Mouse (Mus musculus) neural tube, embryonic 11.5 days (tissue): ENCODE measurements at regions not wholly inside any gene's neighbourhood (a gene's known extent, or its start where the extent isn't known, plus 50 kb on each side); places are given as distances from the start of the nearest gene placed in this dataset.

ENCODE experiments used
- ATAC-seq: fragments of 200-750 bp; cut with Nextera tagmentation; 2 replicates; pipeline ENCODE4 v1.8.0; 2017; ENCODE audit warnings: moderate number of reproducible peaks, mild to moderate bottlenecking, moderate TSS enrichment, moderate library complexity; ENCODE audit not compliant: insufficient read depth, low FRiP score, low TSS enrichment
- DNase-seq: peaks from one replicate; pipeline ENCODE4 v3.0.0-alpha.2; 2015; ENCODE audit warnings: low spot score
- H3K27ac ChIP-seq: fragments of 300-500 bp; sonication (generic); 2 replicates; pipeline ENCODE4 v1.5.1; 2014; ENCODE audit warnings: low read depth, mild to moderate bottlenecking, low read length
- H3K27me3 ChIP-seq: fragments of 300-500 bp; sonication (generic); 2 replicates; pipeline ENCODE4 v1.6.1; 2014; ENCODE audit warnings: mild to moderate bottlenecking, low read length, mixed read lengths; ENCODE audit not compliant: control insufficient read depth, insufficient read depth
- H3K36me3 ChIP-seq: fragments of 300-500 bp; sonication (generic); 2 replicates; pipeline ENCODE4 v1.6.1; 2014; ENCODE audit warnings: mild to moderate bottlenecking, low read length, moderate library complexity, mixed read lengths; ENCODE audit not compliant: control insufficient read depth, insufficient read depth
- H3K4me1 ChIP-seq: fragments of 300-500 bp; sonication (generic); 2 replicates; pipeline ENCODE4 v1.6.1; 2014; ENCODE audit warnings: low read length, mixed read lengths; ENCODE audit not compliant: control insufficient read depth, insufficient read depth
- H3K4me2 ChIP-seq: fragments of 300-500 bp; sonication (generic); 2 replicates; pipeline ENCODE4 v1.6.1; 2014; ENCODE audit warnings: low read depth, mild to moderate bottlenecking, moderate library complexity
- H3K4me3 ChIP-seq: fragments of 300-500 bp; sonication (generic); 2 replicates; pipeline ENCODE4 v1.5.1; 2014; ENCODE audit warnings: low read depth, low read length
- H3K9ac ChIP-seq: fragments of 300-500 bp; sonication (generic); 2 replicates; pipeline ENCODE4 v1.6.1; 2014; ENCODE audit warnings: mild to moderate bottlenecking, low read length
- H3K9me3 ChIP-seq: fragments of 300-500 bp; sonication (generic); 2 replicates; pipeline ENCODE4 v1.6.1; 2016; ENCODE audit warnings: low read length; ENCODE audit not compliant: control insufficient read depth
- WGBS: fragments of 180-500 bp; shearing (Covaris S2); extraction: QIAGEN DNeasy Blood & Tissue Kit; methylation state at CpG from one replicate; pipeline ENCODE4 v1.1.7; 2014; 5-methylcytosine and 5-hydroxymethylcytosine counted together

- Histone ChIP-seq H3K4me3 (no peak overlapping the region), H3K27me3 (no peaks in the 10 kb centered on the region), H3K27ac (no peak overlapping the region), H3K4me2 (no peak overlapping the region), H3K36me3 (no peaks in the 10 kb centered on the region), H3K4me1 (no peaks in the 10 kb centered on the region), H3K9ac (no peak overlapping the region), H3K9me3 (no peaks in the 10 kb centered on the region)
- WGBS = 78% methylated on average over 3 of the region's 3 CpGs
- no peak for DNase-seq
- no peak for ATAC-seq
These were observed 176.5 kb downstream of the Tmsb4x start for GRCm38 (mm10) chrX:167032586-167032985.

DNA sequence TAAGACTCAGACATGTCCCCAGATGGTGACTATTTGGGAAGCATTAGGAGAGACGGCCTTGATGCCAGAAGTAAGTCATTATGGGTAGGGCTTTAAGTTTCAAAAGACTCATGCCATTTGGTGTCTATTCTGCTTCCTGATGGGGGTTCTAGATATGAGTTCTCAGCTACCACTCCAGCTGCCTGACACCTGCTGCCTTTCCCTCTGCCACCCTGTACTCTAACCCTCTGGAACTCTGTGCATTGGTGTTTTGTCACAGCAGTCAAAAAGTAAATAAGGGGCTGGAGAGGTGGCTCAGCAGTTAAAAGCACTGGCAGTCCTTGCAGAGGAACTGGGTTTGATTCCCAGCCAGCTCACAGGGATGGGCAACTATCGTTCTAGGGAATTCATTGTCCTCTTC lies 177.6 kb downstream of the Tmsb4x start:
- no peaks in the 10 kb centered on the region for H3K4me1 ChIP-seq
- no peaks in the 10 kb centered on the region for H3K9me3 ChIP-seq
- WGBS = 88% methylated on average over 2 of the region's 2 CpGs
- DNase-seq (no peak), ATAC-seq (no peak)
- H3K4me3 ChIP-seq = no peak overlapping the region
- no peak overlapping the region for H3K27ac ChIP-seq
- H3K36me3 ChIP-seq = no peaks in the 10 kb centered on the region
- no peak overlapping the region for H3K4me2 ChIP-seq
- no peaks in the 10 kb centered on the region for H3K27me3 ChIP-seq
- no peak overlapping the region for H3K9ac ChIP-seq

DNA sequence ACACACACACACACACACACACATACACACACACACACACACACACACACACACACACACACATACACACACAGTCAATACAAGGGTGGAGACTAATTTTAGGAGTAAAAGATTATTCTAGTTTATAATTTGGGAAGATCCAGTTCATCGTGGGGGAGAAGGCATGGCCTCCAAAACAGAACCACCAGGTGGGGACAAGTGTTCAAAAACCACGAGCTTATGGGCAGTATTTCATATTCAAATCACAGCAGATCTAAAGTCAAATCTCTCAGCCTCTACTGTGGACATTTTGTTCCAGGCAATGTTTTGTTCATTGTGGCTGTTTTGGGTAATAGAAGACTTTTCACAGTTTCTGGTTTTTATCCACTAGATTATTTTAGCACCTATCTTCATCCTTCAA lies 193.5 kb downstream of the Tmsb4x start:
- no peaks in the 10 kb centered on the region for H3K9me3 ChIP-seq
- H3K4me3 ChIP-seq = no peak overlapping the region
- H3K9ac ChIP-seq = no peak overlapping the region
- no peak for DNase-seq
- no peaks in the 10 kb centered on the region for H3K36me3 ChIP-seq
- 0 out of 2 replicates have a peak, but pooled peaks cover 3% of the 10 kb centered on the region for H3K27me3 ChIP-seq
- no peaks in the 10 kb centered on the region for H3K4me1 ChIP-seq
- no peak overlapping the region for H3K27ac ChIP-seq
- no peak overlapping the region for H3K4me2 ChIP-seq
- no peak for ATAC-seq
- 81% methylated on average over 2 of the region's 2 CpGs for WGBS

- Histone ChIP-seq H3K27ac (no peak overlapping the region), H3K36me3 (no peaks in the 10 kb centered on the region), H3K9ac (no peak overlapping the region), H3K27me3 (no peaks in the 10 kb centered on the region), H3K4me1 (no peaks in the 10 kb centered on the region), H3K9me3 (no peaks in the 10 kb centered on the region), H3K4me2 (no peak overlapping the region), H3K4me3 (no peak overlapping the region)
- WGBS = 81% methylated on average over 2 of the region's 2 CpGs
- DNase-seq (no peak), ATAC-seq (no peak)
These were observed 194.8 kb downstream of the Tmsb4x start for GRCm38 (mm10) chrX:167014322-167014721.

- Histone ChIP-seq H3K4me3 (no peak overlapping the region), H3K9ac (no peak overlapping the region), H3K4me2 (no peak overlapping the region), H3K27me3 (no peaks in the 10 kb centered on the region), H3K4me1 (no peaks in the 10 kb centered on the region), H3K27ac (no peak overlapping the region), H3K9me3 (no peaks in the 10 kb centered on the region), H3K36me3 (no peaks in the 10 kb centered on the region)
- 79% methylated on average over 4 of the region's 4 CpGs for WGBS
- DNase-seq = no peak
- ATAC-seq = no peak
These were observed 196.2 kb downstream of the Tmsb4x start for GRCm38 (mm10) chrX:167012891-167013290.

GRCm38 (mm10) chrX:167011977-167012542 lies 197.1 kb downstream of the Tmsb4x start:
- H3K9me3 ChIP-seq = no peaks in the 10 kb centered on the region
- H3K36me3 ChIP-seq = no peaks in the 10 kb centered on the region
- no peak overlapping the region for H3K4me2 ChIP-seq
- 76% methylated on average over 1 of the region's 1 CpGs for WGBS
- no peak overlapping the region for H3K9ac ChIP-seq
- no peak overlapping the region for H3K27ac ChIP-seq
- no peak overlapping the region for H3K4me3 ChIP-seq
- ATAC-seq = no peak
- no peaks in the 10 kb centered on the region for H3K4me1 ChIP-seq
- no peaks in the 10 kb centered on the region for H3K27me3 ChIP-seq
- no peak for DNase-seq

GRCm38 (mm10) chrX:166995855-166996254 lies 213.3 kb downstream of the Tmsb4x start:
- Histone ChIP-seq H3K36me3 (no peaks in the 10 kb centered on the region), H3K9ac (no peak overlapping the region), H3K9me3 (no peaks in the 10 kb centered on the region), H3K4me3 (no peak overlapping the region), H3K4me1 (no peaks in the 10 kb centered on the region), H3K27me3 (no peaks in the 10 kb centered on the region), H3K27ac (no peak overlapping the region), H3K4me2 (no peak overlapping the region)
- WGBS = 71% methylated on average over 4 of the region's 4 CpGs
- no peak for DNase-seq
- no peak for ATAC-seq

DNA sequence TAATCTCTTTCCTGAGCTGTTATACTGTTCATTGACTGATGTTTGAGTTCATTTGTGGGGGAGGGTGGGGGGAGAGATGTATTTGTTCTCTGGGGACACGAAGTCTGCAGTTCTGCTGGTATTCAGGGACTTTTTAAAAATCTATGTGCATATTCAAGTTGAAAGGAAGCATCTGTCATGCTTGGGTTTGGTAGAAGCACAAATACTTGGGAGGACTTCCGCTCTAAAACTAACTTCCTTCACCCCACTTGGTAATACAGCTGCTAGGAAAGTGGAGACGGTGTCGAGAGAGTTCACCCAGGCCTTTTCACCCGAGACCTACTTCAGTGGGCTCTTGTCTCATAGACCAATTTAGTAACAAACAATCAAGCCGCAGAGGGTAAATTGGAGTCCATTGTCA lies 228.1 kb downstream of the Tmsb4x start:
- WGBS = 84% methylated on average over 6 of the region's 6 CpGs
- no peak overlapping the region for H3K4me2 ChIP-seq
- H3K4me3 ChIP-seq = no peak overlapping the region
- no peaks in the 10 kb centered on the region for H3K36me3 ChIP-seq
- ATAC-seq = no peak
- H3K27me3 ChIP-seq = no peaks in the 10 kb centered on the region
- no peak overlapping the region for H3K9ac ChIP-seq
- H3K27ac ChIP-seq = no peak overlapping the region
- H3K4me1 ChIP-seq = no peaks in the 10 kb centered on the region
- no peaks in the 10 kb centered on the region for H3K9me3 ChIP-seq
- DNase-seq = no peak

- no peaks in the 10 kb centered on the region for H3K9me3 ChIP-seq
- H3K27me3 ChIP-seq = no peaks in the 10 kb centered on the region
- no peak overlapping the region for H3K4me2 ChIP-seq
- no peaks in the 10 kb centered on the region for H3K36me3 ChIP-seq
- no peak overlapping the region for H3K27ac ChIP-seq
- H3K4me3 ChIP-seq = no peak overlapping the region
- 87% methylated on average over 4 of the region's 4 CpGs for WGBS
- H3K9ac ChIP-seq = no peak overlapping the region
- ATAC-seq (no peak), DNase-seq (no peak)
- no peaks in the 10 kb centered on the region for H3K4me1 ChIP-seq
These were observed 228.6 kb downstream of the Tmsb4x start for GRCm38 (mm10) chrX:166980504-166980903.
